Mouse (Mus musculus) G1E-ER4 (cell line): ENCODE measurements around the gene Hacd2. TPM values are rescaled to one million over a fixed set of nuclear protein-coding genes. Genes with fewer than 3 reads are reported as not detected.

Experiments used
- GATA1 ChIP-seq: IDR thresholded peaks from one replicate; pipeline ENCODE4 v1.8.0; 2012; ENCODE audit warnings: low read length, inconsistent platforms
- polyA plus RNA-seq: library from polyadenylated mRNA; stranded (reverse); fragments of >175 nt; gene quantifications from 2 replicates; pipeline ENCODE4 v1.2.3, GENCODE M21; 2012

Hacd2 gene
- polyA plus RNA-seq, 1 experiment, result 63.9 TPM

DNA sequence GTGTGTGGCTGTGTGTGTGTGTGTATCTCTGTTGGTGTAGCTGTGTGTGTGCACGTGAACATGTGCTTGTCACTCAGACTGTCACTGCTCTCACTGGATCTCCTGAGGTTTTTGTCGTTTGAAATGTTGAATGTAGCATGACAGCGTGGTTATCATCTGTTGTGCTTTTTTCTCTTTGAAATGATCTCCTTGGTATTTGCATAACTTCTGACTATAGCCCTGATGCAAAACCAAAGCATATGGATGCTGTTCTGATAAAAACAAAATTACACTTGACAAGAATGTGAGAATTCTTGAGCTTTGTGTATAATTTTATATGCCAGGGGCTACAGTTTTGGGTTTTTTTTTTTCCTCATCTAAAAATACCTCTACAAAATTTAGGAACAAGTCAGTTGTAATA, 23.2 kb upstream of the Hacd2 start:
- no peak for TF ChIP-seq GATA1

DNA sequence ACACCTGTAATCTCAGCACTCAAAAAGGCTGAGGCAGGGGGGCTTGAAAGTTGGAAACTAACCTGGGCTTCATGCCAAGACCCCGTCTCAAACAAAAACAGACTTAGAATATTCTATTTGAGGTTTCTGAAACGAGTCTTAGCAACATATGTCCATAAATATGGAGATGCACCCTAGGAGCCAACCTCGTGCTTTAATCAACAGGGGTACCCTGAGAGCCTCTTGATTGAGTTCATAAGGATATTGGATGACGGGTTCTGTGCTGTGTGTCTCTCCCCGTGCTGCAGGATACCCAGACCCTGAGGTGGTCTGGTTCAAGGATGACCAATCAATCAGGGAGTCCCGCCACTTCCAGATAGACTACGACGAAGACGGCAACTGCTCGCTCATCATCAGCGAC, 22.2 kb upstream of the Hacd2 start:
- no peak for TF ChIP-seq GATA1

GRCm38 (mm10) chr16:35000923-35001560, 21.2 kb upstream of the Hacd2 start:
- TF ChIP-seq GATA1, result no peak

DNA sequence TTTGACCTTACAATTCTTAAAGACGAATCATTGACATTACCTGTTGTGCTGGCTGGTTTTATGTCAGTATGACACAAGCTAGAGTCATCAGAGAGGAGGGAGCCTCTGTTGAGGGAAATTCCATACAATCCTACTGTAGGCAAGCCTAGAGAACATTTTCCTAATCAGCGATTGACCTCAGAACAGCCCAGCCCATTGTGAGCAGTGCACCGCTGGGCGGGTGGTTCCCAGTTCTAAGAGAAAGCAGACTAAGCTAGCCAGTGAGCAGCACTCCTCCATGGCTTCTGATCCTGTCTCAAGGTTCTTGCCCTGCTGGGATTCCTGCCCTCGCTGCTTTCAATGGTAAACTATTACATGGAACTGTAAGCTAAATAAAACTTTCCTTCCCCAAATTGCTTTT, 17.9 kb upstream of the Hacd2 start:
- no peak for TF ChIP-seq GATA1

DNA sequence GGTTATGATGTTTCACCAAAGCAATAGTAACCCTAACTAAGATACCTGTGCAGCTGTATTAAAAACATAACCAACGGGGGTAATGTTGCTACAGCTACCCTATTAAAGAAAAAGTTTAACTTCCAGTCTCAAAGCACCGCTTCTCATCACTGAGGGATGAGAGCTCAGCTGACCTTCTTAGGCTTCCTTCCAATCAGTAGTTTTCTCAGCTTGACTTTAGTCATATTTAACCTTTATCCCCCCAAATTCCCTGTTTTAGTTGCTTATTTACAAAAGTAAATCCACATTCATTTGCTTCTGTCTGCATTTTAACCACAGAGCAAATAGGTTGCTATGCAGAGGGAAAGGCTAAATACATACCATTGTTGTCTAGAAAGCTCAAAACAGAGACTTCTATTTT, 17.5 kb upstream of the Hacd2 start:
- no peak for TF ChIP-seq GATA1

DNA sequence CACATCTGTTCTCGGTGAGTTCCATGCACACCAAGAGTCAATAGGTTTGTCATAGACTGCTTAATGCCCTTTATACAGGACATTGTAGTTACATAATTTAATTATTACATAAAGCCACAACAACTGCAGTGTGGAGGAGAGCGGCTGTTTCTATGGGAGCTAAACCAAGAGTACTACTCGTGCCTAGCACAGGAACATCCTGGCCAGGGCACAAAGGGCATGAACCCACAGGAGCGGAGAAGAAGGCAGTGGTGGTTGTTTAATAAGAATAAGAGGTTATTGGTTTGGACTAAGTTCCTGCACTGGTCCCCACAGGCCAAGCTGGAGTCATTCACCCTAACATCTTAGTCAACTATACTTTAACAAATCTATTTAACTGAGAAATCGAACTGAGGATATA, 16.0 kb upstream of the Hacd2 start:
- TF ChIP-seq GATA1, result no peak

DNA sequence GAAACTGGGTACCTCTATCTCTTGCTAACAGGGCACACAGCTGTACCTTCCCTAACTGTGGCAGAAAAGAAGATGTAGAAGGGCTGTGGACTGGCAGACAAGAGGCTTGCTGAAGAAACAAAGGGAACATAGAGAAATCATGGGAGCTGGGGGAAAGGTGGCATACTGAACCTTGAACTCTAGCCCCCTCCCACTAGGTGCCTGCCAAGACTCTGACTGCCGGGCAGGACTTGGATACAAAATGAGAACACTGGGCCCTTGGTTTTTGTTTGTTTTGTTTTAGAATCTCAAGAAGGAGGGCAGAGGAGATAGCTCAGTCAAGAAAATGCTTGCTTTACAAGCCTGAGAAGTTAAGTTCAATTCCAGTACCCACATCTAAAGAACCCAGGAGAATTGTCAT, 14.9 kb upstream of the Hacd2 start:
- TF ChIP-seq GATA1, result no peak

GRCm38 (mm10) chr16:35008447-35008846, 13.8 kb upstream of the Hacd2 start:
- TF ChIP-seq GATA1, result no peak

DNA sequence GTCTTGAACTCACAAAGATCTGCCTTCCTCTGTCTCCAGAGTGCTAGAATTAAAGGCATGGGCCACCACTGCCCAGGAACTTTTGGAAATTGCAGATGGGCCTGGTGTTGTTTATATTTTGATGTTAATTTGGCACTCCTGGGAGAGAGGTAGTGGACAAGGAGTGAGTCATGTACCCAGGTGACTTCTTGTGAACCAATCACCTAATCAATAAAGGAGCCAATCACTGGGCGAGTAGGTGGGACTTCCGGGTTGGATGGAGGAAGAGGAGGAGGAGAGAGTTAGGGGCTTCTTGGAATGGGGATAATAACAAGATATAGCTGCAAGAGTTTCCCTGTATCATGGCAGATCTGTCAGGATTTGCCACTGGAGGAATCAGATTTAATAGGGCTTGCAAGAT, 8.7 kb upstream of the Hacd2 start:
- no peak for TF ChIP-seq GATA1

- no peak for TF ChIP-seq GATA1
Observed at GRCm38 (mm10) chr16:35016491-35016890, 5.7 kb upstream of the Hacd2 start.

DNA sequence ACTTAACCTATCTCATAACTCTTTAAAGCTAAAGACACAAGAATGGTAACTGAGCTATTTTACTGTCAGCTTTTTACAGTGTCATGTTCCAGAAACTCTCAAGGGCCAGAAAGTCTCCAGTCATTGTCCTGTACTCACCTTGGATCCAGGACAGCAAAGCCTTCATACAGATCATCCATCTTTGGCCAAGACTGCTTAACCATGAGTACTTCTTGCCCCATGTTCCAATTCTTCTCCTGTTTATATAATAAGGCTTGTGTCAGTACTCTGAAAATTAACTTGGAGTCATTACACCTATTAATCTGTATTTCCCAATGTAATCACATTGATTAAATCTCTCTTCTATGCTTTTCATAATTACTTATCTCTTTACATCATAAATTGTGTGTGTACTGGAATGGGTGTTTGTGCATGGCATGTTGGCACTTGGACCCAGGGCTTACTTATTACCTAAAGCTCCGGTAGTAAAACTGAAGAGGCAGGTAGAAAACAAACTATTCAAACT, 3.7 kb upstream of the Hacd2 start:
- no peak for TF ChIP-seq GATA1

DNA sequence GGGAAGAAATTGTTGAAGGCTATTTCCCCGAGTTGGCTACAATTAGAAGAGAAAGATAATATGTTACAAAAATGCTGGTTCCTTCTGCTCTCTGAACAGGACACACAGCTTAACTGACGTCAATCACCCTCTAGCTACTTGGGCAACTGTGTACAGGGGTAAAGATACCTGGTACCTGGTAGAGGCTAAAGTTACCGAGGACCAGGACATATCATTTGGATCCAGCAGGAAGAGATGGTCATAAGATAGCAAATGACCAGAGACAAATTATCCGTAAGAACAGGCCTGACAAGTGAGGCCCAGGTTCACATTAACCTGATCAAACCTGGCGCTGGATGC, 356 bp upstream of the Hacd2 start:
- TF ChIP-seq GATA1, result no peak

DNA sequence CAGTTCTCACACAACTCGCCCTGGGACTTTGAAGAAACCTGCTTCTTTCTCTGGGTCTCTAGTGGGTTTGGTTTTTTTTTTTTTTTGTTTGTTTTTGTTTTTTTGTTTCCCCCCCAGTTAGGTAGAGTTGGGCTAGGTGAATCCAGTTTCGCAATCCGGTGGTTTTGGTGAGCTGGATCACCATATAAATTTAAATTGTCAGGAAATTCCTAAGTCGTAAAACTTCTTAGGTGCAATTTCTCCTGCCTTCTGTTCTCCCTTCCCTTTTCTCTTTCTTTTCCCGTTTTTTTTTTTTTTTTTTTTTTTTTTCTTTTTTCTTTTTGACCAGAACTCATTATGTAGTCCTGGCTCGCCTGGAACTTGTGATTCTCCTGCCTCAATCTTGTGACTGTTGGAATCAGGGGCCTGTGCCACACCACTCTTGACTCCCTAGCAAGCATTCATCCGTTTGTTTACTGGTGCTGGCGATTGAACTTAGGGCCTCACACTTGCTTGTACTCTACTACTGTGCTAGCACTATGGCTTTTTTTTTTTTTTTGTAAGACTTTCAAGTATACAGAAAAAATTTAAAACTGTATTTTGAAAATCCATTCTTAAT, 1.0 kb downstream of the Hacd2 start:
- TF ChIP-seq GATA1, result no peak

GRCm38 (mm10) chr16:35024300-35024699, 2.1 kb downstream of the Hacd2 start:
- no peak for TF ChIP-seq GATA1

DNA sequence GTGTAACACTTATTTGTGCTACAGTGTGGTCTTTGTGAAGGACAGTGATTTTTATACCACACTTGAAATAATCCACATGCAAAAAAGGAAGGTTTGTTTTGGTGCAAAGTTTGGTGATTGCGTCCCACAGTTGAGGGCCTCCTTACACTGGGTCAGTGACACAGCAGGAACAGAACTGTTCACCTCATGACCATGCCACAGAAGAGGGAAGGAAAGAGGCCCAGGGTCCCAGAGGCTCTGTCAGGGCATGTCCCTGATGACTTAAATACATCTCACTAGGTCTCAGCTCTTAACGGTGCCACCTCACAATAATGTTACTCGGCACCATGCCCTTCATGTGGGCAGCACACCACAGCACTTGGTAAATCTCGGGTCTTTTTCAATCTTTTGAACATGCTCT, 3.1 kb downstream of the Hacd2 start:
- no peak for TF ChIP-seq GATA1

DNA sequence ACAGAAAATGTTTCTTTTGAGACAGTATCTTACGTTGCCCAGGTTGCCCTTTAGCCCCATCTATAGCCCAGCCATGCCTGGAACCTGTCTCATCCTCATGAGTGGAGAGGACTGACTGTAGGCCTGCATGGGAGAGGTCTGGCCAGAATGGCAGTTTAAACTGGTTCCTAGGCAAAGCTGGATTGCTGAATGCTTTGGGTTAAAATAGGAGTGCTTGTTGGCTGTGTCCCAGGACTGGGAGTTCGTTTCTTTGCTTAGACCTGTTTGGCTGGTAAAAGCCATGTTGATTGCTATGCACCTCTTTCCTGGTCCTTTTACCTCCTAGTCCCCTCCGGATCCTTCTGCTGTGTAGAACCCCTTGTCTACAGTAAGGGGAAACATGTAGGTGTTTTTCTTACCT, 11.0 kb downstream of the Hacd2 start:
- no peak for TF ChIP-seq GATA1

DNA sequence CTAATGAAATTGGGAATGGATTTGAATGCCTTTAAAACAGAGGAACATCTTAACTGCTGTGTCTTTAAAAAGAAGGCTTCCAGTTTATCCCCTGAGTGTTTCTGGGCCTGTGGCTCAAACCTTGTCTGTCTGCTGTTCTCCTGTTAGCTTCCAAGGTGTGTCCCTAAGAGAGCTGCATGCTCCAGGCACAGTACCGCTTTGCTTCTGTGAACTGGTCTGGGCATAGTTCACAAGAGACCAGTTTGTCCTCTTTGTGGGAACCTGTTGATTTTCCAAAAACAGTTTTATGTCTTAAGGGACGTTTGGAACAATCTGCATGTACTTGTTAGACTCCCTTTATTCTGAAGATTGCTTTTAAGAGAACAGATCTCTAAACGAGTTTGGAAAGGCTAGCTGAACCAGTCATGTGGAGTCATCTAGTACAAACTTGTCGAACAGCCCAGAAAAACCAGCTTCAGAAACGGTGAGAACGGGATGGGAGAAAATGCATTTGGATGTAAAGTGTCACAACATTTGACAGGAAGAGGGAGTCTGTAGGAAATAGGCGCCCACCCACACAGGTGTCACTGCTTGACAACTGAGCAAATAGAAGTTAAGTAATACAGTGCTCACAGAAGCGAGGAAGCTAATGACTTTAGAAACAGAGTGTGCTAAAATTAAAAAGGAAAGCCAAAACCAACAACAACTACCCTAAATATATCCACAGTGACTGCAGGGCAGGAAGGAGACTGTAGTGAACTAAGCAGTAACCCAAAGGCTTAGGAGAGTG, 11.8 kb downstream of the Hacd2 start:
- TF ChIP-seq GATA1, result no peak

- TF ChIP-seq GATA1, result no peak
Observed at GRCm38 (mm10) chr16:35034971-35035370, 12.7 kb downstream of the Hacd2 start.
